Mouse (Mus musculus): ENCODE measurements around the gene Crtc2.

DNA sequence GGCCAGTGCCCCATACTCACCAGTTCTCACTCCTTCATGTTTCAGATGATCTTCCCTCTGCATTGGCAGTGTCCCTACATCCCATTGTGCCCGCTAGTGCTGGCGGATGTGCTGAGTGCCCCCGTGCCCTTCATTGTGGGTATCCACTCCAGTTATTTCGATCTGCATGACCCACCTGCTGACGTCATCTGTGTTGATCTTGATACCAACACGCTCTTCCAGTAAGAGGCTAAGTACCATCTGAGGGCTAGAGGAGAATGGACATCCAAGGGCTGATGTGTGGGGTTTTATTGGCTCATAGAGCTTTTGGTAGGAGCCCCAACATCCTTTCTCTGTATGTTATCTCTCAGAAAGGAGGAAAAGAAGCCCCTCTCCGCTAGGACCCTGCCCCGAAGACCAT is 16.8 kb downstream of the Crtc2 start:
- TF ChIP-seq TAL1 (IDR thresholded peaks at IDR 0.05; ENCODE audit: low read length), result no peak
- TF ChIP-seq GATA1 (IDR thresholded peaks at IDR 0.05; ENCODE audit: low read length), result no peak

Data from erythroblast, embryonic 14.5 days (primary cell).